Mouse (Mus musculus): ENCODE data around the gene Nek4.
A peak's percentile ranks its signal among the peaks of the same experiment; 100 is the strongest.

The Nek4 gene

GRCm38 (mm10) chr14:30951154-30951825 lies at the start of gene Nek4:
Gene Nek4, plus strand, starts transcription at chr14:30951377.
- DNase-seq: peak; percentile 96 to 98

GRCm38 (mm10) chr14:30902628-30903027 lies 48.5 kb upstream of the Nek4 start:
- no peak for DNase-seq

GRCm38 (mm10) chr14:30903036-30903435 lies 48.1 kb upstream of the Nek4 start:
- DNase-seq: no peak

- no peak for DNase-seq
These were observed 46.9 kb upstream of the Nek4 start for GRCm38 (mm10) chr14:30904307-30904706.

GRCm38 (mm10) chr14:30906001-30906400 lies 45.2 kb upstream of the Nek4 start:
- DNase-seq: no peak

GRCm38 (mm10) chr14:30907814-30908265 lies 43.3 kb upstream of the Nek4 start:
- DNase-seq: no peak

- DNase-seq: no peak
These were observed 40.0 kb upstream of the Nek4 start for GRCm38 (mm10) chr14:30911141-30911540.

- DNase-seq: no peak
These were observed 38.5 kb upstream of the Nek4 start for GRCm38 (mm10) chr14:30912641-30913040.

- peak; percentile 30 to 33 for DNase-seq
These were observed 37.8 kb upstream of the Nek4 start for GRCm38 (mm10) chr14:30913404-30913803.

- no peak for DNase-seq
These were observed 34.7 kb upstream of the Nek4 start for GRCm38 (mm10) chr14:30916516-30916915.

GRCm38 (mm10) chr14:30922053-30922670 lies 29.0 kb upstream of the Nek4 start:
- peak in 1 of 2 experiments; percentile 35 for DNase-seq

GRCm38 (mm10) chr14:30923375-30924105 lies 27.6 kb upstream of the Nek4 start, which contains the start of gene Itih3:
Gene Itih3, minus strand, starts transcription at chr14:30923760.
- DNase-seq: peak; percentile 47 to 58

GRCm38 (mm10) chr14:30925492-30925891 lies 25.7 kb upstream of the Nek4 start:
- no peak for DNase-seq

- no peak for DNase-seq
These were observed 20.8 kb upstream of the Nek4 start for GRCm38 (mm10) chr14:30930386-30930785.

- no peak for DNase-seq
These were observed 17.8 kb upstream of the Nek4 start for GRCm38 (mm10) chr14:30933351-30933750.

- no peak for DNase-seq
These were observed 8.9 kb upstream of the Nek4 start for GRCm38 (mm10) chr14:30942254-30942653.

GRCm38 (mm10) chr14:30943038-30943437 lies 8.1 kb upstream of the Nek4 start, which contains the start of gene Itih1:
Gene Itih1, minus strand, starts transcription at chr14:30943289.
- DNase-seq: no peak

GRCm38 (mm10) chr14:30943860-30944674 lies 7.1 kb upstream of the Nek4 start:
- DNase-seq: peak; percentile 69 to 77

GRCm38 (mm10) chr14:30944745-30945144 lies 6.4 kb upstream of the Nek4 start:
- DNase-seq: no peak

- no peak for DNase-seq
These were observed 1.2 kb upstream of the Nek4 start for GRCm38 (mm10) chr14:30949986-30950385.

GRCm38 (mm10) chr14:30958517-30958916 lies 7.3 kb downstream of the Nek4 start:
- DNase-seq: no peak

- DNase-seq: no peak
These were observed 7.9 kb downstream of the Nek4 start for GRCm38 (mm10) chr14:30959031-30959430.

- no peak for DNase-seq
These were observed 9.2 kb downstream of the Nek4 start for GRCm38 (mm10) chr14:30960366-30960765.

Measured in cerebellum, postnatal 10 days (tissue).